Mouse (Mus musculus): ENCODE results near the gene Srebf2. TPM values are rescaled to one million over a fixed set of nuclear protein-coding genes. Genes with fewer than 3 reads are reported as not detected.
A peak's percentile ranks its signal among the peaks of the same experiment; 100 is the strongest.

Gene Srebf2
- polyA plus RNA-seq, 1 experiment, result 285 TPM

DNA sequence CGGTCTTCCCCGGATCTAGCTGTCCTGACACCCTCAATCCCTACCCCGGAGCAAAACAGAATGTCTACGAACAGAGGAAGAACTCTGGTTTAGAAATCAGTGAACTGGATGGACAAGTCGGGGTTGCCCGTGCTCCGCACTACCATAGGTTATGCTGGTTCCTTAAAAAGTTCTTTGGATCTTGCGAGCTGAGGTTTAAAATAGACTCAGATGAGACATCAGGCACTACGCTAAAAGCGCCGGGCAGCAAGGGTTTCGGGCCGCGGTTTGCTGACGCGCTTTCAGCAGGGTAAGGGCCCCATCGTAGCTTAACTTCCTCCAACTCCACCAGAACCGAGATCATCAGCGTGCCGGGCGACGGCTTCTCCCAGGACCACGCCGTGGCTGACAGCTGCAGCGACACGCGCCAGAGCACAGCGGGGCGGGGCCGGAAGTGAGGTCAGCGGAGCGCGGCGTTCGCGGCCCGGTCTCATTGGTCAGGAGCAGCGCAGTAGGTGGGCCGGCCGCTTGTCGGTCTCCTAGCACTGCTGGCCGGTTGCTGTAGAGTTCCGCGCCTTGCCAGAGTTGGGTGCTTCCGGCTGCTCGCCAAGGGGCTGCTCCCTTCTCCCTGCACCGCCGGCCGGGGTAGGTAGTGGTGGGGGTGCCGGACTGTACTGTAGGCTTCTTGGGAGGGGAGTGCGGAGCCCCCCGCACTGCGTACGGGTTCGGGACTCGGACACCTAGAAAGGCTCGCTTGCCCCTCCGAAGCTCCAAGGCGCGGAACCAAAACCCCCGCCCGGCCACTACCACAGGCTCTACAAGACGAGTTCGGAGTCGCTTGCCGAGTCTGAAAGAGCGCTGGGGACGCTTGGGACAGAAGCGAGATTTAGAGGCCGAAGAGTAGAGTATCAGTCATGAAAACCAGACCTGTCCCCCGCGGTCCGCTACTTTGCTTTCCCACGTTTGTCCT, 19.3 kb upstream of the Srebf2 start, which contains the start of gene Ccdc134:
TSS of gene Ccdc134 (plus strand) at position 497 of the 949 bp plus-strand sequence.
- no peaks in the 10 kb centered on the region for H3K36me3 ChIP-seq (ENCODE audit: control insufficient read depth, insufficient read depth)
- H3K79me2 ChIP-seq (ENCODE audit: control insufficient read depth, insufficient read depth), result peaks cover 19% of the 10 kb centered on the region
- peak in 2 of 3 experiments; percentile 98 to 99 for TF ChIP-seq MYOD1 (IDR thresholded peaks at IDR 0.05; ENCODE audit: control insufficient read depth in 1 of 3, insufficient read length in 2 of 3, low read depth in 2 of 3)
- peak; percentile 93 for TF ChIP-seq POLR2A (IDR thresholded peaks at IDR 0.05; ENCODE audit: insufficient read length, low read depth)
- peak; percentile 95 for TF ChIP-seq MAX (IDR thresholded peaks at IDR 0.05; ENCODE audit: low read depth)
- peak; percentile 93 to 100 (median 99) for TF ChIP-seq MYOG (IDR thresholded peaks at IDR 0.05; ENCODE audit: control insufficient read depth in 1 of 3, insufficient read depth in 1 of 3, insufficient read length in 2 of 3, low read depth in 2 of 3)
- TF ChIP-seq CEBPB (IDR thresholded peaks at IDR 0.05; ENCODE audit: insufficient read depth, poor library complexity, severe bottlenecking), result no peak
- TF ChIP-seq E2F4 (IDR thresholded peaks at IDR 0.05; ENCODE audit: insufficient read depth), result no peak
- TF ChIP-seq USF1 (IDR thresholded peaks at IDR 0.05; ENCODE audit: low read depth), result no peak
- TF ChIP-seq POLR2AphosphoS2 (IDR thresholded peaks at IDR 0.05; ENCODE audit: insufficient read length, low read depth), result peak; percentile 92
- TF ChIP-seq TCF3 (IDR thresholded peaks at IDR 0.05; ENCODE audit: insufficient read length, low read depth), result peak; percentile 88
- TF ChIP-seq REST (IDR thresholded peaks at IDR 0.05; ENCODE audit: insufficient read depth, insufficient read length), result no peak
- peak; percentile 81 for TF ChIP-seq SRF (IDR thresholded peaks at IDR 0.05; ENCODE audit: control insufficient read depth, insufficient read length, low read depth)
- peak; percentile 57 for TF ChIP-seq TCF12 (IDR thresholded peaks at IDR 0.05; ENCODE audit: insufficient read depth, poor library complexity, severe bottlenecking)
- peak within 1 kb of the TSS; percentile 98 for H3K4me2 ChIP-seq (ENCODE audit: low read depth)
- peak within 1 kb of the TSS; percentile 58 for H3K4me3 ChIP-seq
- peak within 1 kb of the TSS; percentile 14 for H3ac ChIP-seq (ENCODE audit: control insufficient read depth, insufficient read length)
- H3K27me3 ChIP-seq (ENCODE audit: control insufficient read depth, insufficient read depth, insufficient read length), result peaks cover 18% of the 10 kb centered on the region

DNA sequence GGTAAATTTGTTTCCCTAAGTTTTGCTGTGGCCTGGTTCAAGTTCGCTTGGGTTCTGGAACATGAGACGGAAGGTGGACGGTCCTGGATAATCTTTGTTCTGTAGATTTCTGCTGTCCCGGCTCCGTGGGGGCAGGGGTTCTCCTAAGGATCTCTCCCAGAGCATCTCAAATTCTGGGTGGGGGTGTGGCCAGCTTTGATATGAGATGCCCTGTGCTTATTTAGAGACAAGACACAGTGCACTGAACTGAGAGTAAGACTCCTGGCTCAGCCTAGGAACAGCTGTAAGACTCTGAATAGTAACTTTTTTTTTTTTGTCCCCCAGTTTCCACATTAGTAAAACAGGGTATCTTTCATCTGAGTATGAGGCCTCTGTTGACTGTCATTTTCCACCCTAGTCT, 18.6 kb upstream of the Srebf2 start:
- Histone ChIP-seq H3ac (ENCODE audit: control insufficient read depth, insufficient read length) (peak overlapping the region; percentile 14), H3K79me2 (ENCODE audit: control insufficient read depth, insufficient read depth) (peaks cover 19% of the 10 kb centered on the region), H3K36me3 (ENCODE audit: control insufficient read depth, insufficient read depth) (no peaks in the 10 kb centered on the region), H3K27me3 (ENCODE audit: control insufficient read depth, insufficient read depth, insufficient read length) (peaks cover 16% of the 10 kb centered on the region), H3K4me3 (peak overlapping the region; percentile 58), H3K4me2 (ENCODE audit: low read depth) (peak overlapping the region; percentile 67)
- TF ChIP-seq TCF3 (IDR thresholded peaks at IDR 0.05; ENCODE audit: insufficient read length, low read depth), result no peak
- TF ChIP-seq MYOD1 (IDR thresholded peaks at IDR 0.05; ENCODE audit: control insufficient read depth in 1 of 3, insufficient read length in 2 of 3, low read depth in 2 of 3), result peak in 1 of 3 experiments; percentile 54
- no peak for TF ChIP-seq CEBPB (IDR thresholded peaks at IDR 0.05; ENCODE audit: insufficient read depth, poor library complexity, severe bottlenecking)
- no peak for TF ChIP-seq TCF12 (IDR thresholded peaks at IDR 0.05; ENCODE audit: insufficient read depth, poor library complexity, severe bottlenecking)
- no peak for TF ChIP-seq MAX (IDR thresholded peaks at IDR 0.05; ENCODE audit: low read depth)
- TF ChIP-seq POLR2AphosphoS2 (IDR thresholded peaks at IDR 0.05; ENCODE audit: insufficient read length, low read depth), result no peak
- no peak for TF ChIP-seq USF1 (IDR thresholded peaks at IDR 0.05; ENCODE audit: low read depth)
- no peak for TF ChIP-seq POLR2A (IDR thresholded peaks at IDR 0.05; ENCODE audit: insufficient read length, low read depth)
- no peak for TF ChIP-seq REST (IDR thresholded peaks at IDR 0.05; ENCODE audit: insufficient read depth, insufficient read length)
- peak in 2 of 3 experiments; percentile 6 to 59 for TF ChIP-seq MYOG (IDR thresholded peaks at IDR 0.05; ENCODE audit: control insufficient read depth in 1 of 3, insufficient read depth in 1 of 3, insufficient read length in 2 of 3, low read depth in 2 of 3)
- no peak for TF ChIP-seq SRF (IDR thresholded peaks at IDR 0.05; ENCODE audit: control insufficient read depth, insufficient read length, low read depth)
- no peak for TF ChIP-seq E2F4 (IDR thresholded peaks at IDR 0.05; ENCODE audit: insufficient read depth)

DNA sequence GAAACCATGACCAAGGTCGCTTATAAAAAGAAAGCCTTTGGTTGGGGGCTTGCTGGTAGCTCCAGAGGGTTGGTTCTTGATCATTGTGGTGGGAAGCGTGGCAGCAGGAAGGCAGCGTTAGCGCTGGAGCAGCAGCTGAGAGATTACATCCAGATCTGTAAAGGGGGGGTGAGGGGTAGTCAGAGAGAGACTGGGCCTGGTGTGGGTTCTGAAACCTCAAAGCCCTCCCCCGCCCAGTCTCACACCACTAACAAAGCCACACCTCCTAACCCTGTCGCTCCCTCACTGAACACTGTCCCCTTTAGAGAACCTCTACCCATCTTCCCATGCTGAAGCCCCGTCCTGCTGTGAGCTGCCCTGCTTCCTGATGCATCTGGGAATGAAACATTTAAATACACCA, 16.4 kb upstream of the Srebf2 start:
- Histone ChIP-seq H3K4me3 (peak overlapping the region; percentile 58), H3ac (ENCODE audit: control insufficient read depth, insufficient read length) (no peak overlapping the region), H3K27me3 (ENCODE audit: control insufficient read depth, insufficient read depth, insufficient read length) (no peaks in the 10 kb centered on the region), H3K79me2 (ENCODE audit: control insufficient read depth, insufficient read depth) (peaks cover 19% of the 10 kb centered on the region), H3K36me3 (ENCODE audit: control insufficient read depth, insufficient read depth) (no peaks in the 10 kb centered on the region), H3K4me2 (ENCODE audit: low read depth) (peak overlapping the region; percentile 67)
- TF ChIP-seq POLR2AphosphoS2 (IDR thresholded peaks at IDR 0.05; ENCODE audit: insufficient read length, low read depth) (no peak), POLR2A (IDR thresholded peaks at IDR 0.05; ENCODE audit: insufficient read length, low read depth) (no peak), REST (IDR thresholded peaks at IDR 0.05; ENCODE audit: insufficient read depth, insufficient read length) (no peak), TCF12 (IDR thresholded peaks at IDR 0.05; ENCODE audit: insufficient read depth, poor library complexity, severe bottlenecking) (peak; percentile 21), MYOG (IDR thresholded peaks at IDR 0.05; ENCODE audit: control insufficient read depth in 1 of 3, insufficient read depth in 1 of 3, insufficient read length in 2 of 3, low read depth in 2 of 3) (peak in 2 of 3 experiments; percentile 53 to 81), MYOD1 (IDR thresholded peaks at IDR 0.05; ENCODE audit: control insufficient read depth in 1 of 3, insufficient read length in 2 of 3, low read depth in 2 of 3) (peak in 2 of 3 experiments; percentile 44 to 79), TCF3 (IDR thresholded peaks at IDR 0.05; ENCODE audit: insufficient read length, low read depth) (peak; percentile 16), USF1 (IDR thresholded peaks at IDR 0.05; ENCODE audit: low read depth) (no peak), MAX (IDR thresholded peaks at IDR 0.05; ENCODE audit: low read depth) (no peak)

DNA sequence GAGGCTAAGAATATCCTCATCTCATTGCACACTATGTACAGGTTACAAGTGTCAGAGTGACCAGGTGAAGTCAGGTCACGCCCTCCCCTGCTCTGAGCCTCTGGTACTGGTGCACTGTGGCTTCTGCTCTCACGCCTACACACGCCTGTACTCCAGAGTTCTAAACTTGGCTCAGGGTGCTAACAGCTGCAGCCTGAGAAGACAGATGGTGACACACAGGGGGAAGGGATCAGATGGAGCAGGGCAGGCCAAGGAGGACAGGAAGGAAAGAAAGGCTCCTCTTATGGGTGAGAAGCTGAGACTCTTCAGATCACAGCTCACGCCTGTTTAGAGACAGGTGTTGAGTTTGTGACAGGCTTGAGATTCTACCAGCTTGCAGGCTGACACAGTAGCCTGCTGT, 11.6 kb upstream of the Srebf2 start:
- Histone ChIP-seq H3K36me3 (ENCODE audit: control insufficient read depth, insufficient read depth) (peaks cover 15% of the 10 kb centered on the region), H3K27me3 (ENCODE audit: control insufficient read depth, insufficient read depth, insufficient read length) (no peaks in the 10 kb centered on the region), H3K4me2 (ENCODE audit: low read depth) (peak overlapping the region; percentile 47), H3K4me3 (no peak overlapping the region), H3K79me2 (ENCODE audit: control insufficient read depth, insufficient read depth) (no peaks in the 10 kb centered on the region), H3ac (ENCODE audit: control insufficient read depth, insufficient read length) (no peak overlapping the region)
- TF ChIP-seq MAX (IDR thresholded peaks at IDR 0.05; ENCODE audit: low read depth) (no peak), TCF12 (IDR thresholded peaks at IDR 0.05; ENCODE audit: insufficient read depth, poor library complexity, severe bottlenecking) (peak; percentile 99), MYOD1 (IDR thresholded peaks at IDR 0.05; ENCODE audit: control insufficient read depth in 1 of 3, insufficient read length in 2 of 3, low read depth in 2 of 3) (peak; percentile 88 to 99 (median 98)), TCF3 (IDR thresholded peaks at IDR 0.05; ENCODE audit: insufficient read length, low read depth) (peak; percentile 88), POLR2A (IDR thresholded peaks at IDR 0.05; ENCODE audit: insufficient read length, low read depth) (peak; percentile 28), E2F4 (IDR thresholded peaks at IDR 0.05; ENCODE audit: insufficient read depth) (no peak), CEBPB (IDR thresholded peaks at IDR 0.05; ENCODE audit: insufficient read depth, poor library complexity, severe bottlenecking) (no peak), USF1 (IDR thresholded peaks at IDR 0.05; ENCODE audit: low read depth) (no peak), SRF (IDR thresholded peaks at IDR 0.05; ENCODE audit: control insufficient read depth, insufficient read length, low read depth) (peak; percentile 89), POLR2AphosphoS2 (IDR thresholded peaks at IDR 0.05; ENCODE audit: insufficient read length, low read depth) (peak; percentile 72), MYOG (IDR thresholded peaks at IDR 0.05; ENCODE audit: control insufficient read depth in 1 of 3, insufficient read depth in 1 of 3, insufficient read length in 2 of 3, low read depth in 2 of 3) (peak; percentile 96 to 99 (median 99)), REST (IDR thresholded peaks at IDR 0.05; ENCODE audit: insufficient read depth, insufficient read length) (no peak)
